Mouse (Mus musculus): ENCODE results near the gene Adssl1.

Gene Adssl1

DNA sequence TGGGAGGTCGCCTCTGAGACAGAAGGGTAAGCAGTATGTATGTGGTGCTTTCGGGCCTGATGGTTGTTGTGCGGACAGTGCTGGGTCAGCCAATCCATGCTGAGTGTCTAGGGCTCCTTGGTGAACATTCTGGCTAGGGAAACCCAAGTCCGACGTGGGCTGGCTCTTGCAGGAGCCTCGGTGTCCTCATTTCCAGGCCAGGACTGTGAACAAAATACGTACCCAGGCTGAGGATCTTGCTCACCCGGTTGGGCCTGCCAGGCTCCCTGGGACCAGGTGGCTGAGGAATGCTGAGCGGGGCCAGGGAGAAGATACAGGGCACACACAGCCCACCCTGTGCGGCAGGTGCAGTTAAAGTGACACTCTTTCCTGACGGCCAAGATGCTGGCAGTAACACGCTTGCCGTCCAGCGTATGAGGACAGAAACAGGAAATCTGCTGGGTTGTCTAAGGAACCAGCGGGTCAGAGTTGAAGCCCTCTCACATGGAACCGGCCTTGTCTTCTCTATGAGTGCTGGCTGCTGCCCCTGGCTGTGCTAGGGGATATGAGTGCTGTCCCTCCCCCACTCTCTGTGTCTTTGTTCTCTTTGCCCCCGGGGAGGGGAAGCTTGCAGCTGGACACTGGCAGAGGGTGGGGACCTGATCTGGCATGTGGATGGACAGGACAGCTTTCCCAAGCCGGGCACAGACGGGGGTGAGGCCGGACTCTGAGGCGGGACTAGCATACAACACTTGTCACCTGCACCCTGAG, 26.7 kb upstream of the Adssl1 start:
- intact Hi-C loops (cut with DNase I) = no loop called here

DNA sequence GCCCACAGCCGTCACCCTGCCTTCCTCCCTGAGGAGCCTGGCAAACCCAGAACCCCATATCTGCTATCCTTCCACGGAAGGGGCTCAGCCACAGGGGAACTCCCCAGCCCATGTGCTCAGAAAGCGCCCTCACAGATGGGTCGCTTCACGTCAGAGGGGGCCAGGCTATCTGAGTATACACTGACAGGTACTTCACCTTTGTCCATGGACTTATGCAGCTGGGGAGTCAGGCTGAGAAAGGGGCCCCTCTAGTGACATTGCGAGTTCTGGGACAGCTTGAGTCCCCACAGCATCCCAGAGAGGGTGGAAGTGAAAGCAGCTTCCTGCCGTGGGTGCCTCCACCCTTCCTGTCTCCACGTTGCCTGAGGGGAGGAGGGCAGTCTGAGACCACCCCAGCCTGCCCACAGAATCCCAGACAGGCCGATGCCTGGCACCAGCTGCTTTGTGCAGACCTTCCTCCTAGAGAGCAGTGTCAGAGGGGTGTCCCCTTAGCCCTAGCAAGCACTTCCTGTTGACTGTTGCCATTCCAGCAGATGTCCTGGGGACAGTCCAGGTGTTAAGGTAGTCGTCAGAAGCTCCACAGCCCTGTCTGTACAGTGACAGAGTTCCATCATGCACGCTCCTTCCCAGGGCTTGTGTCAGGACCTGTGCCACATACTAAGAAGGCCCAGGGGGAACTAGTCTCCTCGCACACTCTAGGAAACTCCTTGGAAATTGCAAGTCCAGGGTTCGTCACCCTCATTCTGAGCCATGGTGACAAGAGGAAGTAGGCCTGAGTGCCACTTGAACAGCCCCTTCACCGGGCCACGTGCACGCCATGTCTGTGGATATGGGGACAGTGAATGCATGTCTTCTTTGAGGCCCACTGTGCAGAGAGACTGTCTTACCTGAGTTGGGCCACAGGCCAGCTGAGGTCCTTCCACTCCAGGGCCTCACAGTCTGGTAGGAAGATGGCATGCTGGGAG, 25.6 kb upstream of the Adssl1 start:
- intact Hi-C loops (cut with DNase I) = no loop called here

DNA sequence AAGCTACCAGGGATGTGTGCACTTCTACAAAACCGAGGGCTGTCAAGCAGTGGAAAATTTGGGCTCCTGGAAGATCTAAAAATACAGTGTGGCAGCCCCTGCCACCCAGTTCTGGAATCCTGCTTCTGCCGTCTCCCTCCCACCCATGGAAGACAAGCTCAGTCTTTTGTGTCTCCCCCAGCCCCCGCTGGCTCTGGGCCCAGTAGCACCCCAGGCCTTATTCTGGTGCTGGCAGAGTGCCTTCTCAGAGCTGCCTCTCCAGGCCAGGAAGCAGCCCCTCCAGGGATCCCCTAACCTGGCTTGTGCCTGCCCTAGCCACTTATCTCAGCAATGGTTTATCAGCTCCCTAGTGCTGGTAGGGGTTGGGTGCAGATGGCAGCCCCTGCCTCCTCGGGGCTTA, 24.9 kb upstream of the Adssl1 start:
- intact Hi-C loops (cut with DNase I) = no loop called here

DNA sequence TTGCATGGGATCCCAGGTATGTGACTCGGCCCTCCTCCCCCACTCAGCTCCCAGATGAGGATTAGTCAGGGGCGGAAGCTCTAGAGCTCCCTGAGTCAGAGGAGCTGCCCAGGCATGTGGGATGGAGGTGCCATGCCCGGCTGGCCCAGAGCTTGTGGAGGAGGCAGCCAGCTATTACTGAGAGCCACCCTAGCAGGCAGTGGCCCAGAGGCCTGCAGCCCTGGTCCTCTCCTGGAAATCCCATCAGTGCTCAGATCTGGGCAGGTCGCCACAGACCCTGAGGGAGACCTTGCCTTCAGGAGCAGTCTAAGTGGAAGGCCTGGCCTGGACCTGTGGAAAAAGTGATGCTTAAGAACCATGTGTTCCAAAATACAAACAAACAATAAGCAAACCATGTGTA, 24.2 kb upstream of the Adssl1 start:
- intact Hi-C loops (cut with DNase I) = no loop called here

DNA sequence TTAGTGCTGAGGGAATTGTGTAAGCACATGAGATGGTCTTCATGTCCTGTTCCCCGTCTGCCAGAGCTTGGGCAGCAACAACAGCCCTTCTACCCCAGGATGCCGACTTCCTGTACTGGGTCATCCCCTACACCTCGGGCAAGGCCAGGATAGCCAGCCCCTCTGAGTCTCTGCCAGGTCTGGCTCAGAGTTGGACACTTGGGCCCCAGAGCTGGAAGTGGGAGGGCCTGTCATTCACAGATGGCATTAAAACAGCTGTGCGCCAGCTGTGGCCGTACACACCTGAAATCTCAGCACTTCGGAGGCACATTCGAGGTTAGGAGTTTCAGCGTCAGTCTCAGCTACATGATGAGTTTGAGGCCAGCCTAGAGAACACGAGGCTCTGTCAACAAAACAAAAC, 23.4 kb upstream of the Adssl1 start:
- intact Hi-C loops (cut with DNase I) = no loop called here

DNA sequence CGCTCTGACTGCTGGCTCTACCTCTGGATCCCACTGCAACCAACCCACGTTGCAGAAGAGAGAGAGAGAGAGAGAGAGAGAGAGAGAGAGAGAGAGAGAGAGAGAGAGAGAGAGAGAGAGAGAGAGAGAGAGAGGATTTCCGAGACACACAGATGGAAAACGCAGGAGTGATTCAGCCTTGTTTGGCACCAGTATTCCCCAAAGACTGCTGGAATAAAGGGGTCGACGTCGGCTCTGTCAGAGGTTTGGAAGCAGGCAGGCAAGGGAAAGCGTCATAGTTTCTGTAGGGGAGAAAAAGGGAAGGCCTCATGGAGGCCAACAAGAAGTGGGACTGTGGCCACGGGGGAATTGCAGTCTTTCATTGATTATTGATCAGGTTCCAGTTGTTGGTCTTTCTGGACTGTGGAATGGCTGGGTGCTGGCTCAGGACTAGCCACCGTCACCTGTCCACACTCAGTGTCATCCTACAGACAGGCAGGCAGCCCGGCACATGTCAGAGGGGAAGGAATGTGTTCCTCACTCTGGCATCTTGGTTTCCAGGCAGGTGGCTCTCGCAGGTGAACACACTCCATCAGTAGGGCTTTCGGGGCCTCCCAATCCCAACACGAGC, 22.8 kb upstream of the Adssl1 start:
- intact Hi-C loops (cut with DNase I) = no loop called here

DNA sequence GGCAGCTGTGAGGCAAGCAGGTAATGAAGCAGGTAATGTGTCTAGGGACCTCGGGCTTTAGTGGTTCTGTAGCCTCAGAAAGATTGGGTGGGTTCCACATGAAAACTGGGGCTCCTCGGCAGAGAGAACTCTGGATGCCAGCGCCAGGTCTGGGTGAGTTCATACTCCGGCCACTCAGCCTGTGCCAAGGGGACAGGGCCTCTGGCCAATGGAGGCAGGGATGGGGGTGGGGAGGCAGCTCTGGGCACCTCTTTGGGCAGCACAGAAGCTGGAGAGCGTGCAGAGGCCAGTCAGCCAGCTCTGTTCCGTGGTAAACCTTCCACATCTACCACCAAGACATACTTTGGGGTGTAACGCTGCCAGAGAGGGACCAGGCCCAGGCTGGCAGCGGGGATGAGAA, 22.2 kb upstream of the Adssl1 start:
- intact Hi-C loops (cut with DNase I) = no loop called here

DNA sequence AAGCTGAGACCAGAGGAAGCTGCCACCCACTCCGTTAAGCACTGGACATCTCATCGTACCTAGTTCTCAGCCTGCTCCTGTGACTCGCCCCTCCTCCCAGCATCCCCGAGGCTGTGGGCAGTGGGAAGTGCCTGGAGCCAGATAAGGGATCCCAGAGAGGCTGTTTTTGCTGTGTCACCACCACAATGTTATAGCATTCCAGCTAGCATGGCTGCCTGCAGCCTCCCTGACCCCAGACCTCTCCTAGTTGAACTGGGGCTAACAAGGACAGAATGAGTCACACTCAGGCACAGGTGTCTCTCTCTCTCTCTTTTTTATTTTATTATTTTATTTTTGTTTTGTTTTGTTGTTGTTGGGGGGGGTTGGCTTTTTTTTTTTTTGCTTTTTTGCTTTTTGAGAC, 20.6 kb upstream of the Adssl1 start:
- intact Hi-C loops (cut with DNase I) = no loop called here

DNA sequence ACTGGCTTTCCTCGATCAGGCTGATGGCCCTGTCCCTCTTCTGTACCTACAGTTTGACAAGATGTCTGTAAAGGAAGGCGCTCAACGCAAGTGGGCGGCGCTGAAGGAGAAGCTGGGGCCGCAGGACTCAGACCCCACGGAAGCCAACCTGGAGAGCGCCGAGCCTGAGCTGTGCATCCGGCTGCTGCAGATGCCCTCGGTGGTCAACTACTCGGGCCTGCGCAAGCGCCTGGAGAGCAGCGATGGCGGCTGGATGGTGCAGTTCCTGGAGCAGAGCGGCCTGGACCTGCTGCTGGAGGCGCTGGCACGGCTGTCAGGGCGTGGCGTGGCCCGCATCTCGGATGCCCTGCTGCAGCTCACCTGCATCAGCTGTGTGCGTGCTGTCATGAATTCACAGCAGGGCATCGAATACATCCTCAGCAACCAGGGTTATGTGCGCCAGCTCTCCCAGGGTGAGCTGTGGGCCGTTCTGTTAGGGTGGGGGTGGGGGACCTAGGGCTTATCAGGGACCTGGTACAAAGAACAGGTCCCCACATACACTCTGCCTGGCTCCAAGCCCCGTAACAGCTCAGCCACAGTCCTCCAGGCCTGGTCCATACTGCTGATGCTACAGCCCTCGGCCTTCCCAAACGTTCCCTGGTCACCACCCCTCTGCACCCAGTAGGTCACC, 19.8 kb upstream of the Adssl1 start:
- intact Hi-C loops (cut with DNase I) = no loop called here

DNA sequence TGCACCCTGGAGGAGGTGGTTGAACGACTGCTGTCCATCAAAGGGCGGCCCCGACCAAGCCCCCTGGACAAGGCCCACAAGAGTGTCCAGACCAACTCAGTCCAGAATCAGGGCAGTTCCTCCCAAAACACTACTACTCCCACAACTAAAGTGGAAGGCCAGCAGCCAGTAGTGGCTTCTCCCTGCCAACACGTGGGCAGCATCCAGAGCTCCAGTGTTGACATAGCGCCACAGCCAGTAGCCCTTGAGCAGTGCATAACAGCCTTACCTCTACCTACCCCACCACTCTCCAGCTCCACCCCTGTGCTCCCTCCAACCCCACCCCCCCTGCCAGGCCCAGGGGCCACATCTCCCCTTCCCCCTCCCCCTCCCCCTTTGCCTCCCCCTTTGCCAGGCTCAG, 15.8 kb upstream of the Adssl1 start:
- intact Hi-C loops (cut with DNase I) = no loop called here

DNA sequence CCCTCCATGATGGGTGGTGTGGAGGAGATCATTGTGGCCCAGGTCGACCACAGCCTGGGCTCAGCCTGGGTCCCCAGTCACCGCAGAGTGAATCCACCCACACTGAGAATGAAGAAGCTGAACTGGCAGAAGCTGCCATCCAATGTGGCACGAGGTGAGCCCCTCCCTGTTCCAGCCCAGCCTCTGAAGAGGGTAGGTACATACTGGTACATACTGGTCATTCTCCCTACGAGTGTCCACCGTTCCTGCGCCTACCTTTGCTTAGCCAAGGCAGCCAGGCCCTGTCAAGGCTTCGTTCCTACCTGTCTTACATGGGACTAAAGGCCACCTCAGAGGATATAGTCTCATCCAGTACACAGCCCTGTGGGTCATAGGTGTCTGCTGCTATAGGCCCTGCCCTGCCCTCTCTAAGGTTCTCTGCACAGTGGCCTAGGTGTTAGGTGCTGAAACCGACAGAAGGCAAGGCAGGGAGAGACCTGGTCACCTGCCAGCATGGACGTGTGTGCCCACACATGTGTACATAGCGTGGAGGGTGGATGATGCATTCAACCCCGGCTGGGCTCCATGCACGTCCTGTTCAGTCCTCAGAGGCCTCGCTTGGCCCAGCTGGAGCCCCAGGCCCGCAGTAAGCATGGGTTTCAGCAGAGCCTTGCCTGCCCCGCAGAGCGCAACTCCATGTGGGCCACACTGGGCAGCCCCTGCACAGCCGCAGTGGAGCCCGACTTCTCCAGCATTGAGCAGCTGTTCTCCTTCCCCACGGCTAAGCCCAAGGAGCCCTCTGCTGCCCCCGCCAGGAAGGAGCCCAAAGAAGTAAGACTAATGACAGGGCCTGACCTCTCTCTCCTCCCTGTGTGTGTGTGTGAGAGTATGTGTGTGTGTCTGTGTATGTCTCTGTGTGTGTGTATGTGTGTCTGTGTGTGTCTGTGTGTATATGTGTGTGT, 14.9 kb upstream of the Adssl1 start:
- intact Hi-C loops (cut with DNase I) = loop anchor here (1.0 kb wide), 1 partner anchor 53 kb away; no protein-coding TSS in a partner anchor

DNA sequence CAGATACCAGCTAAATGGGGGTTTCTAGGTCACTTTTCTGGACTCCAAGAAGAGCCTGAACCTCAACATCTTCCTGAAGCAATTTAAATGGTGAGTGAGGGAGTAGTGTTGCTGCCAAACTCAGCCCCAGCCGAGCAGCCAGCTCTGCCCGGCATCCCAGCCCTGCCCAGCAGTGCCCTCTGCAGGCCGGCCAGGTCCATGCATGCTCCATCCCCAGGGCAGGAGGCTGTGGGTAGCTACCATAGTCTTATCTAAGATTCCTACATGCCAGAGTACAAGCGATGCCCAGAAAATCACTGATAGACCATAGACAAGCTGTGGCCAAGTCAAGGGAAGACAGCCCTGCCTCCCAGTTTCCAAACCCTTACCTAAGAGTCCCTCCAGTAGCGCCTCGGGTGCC, 14.1 kb upstream of the Adssl1 start:
- intact Hi-C loops (cut with DNase I) = loop anchor here (1.0 kb wide), 1 partner anchor 53 kb away; no protein-coding TSS in a partner anchor

DNA sequence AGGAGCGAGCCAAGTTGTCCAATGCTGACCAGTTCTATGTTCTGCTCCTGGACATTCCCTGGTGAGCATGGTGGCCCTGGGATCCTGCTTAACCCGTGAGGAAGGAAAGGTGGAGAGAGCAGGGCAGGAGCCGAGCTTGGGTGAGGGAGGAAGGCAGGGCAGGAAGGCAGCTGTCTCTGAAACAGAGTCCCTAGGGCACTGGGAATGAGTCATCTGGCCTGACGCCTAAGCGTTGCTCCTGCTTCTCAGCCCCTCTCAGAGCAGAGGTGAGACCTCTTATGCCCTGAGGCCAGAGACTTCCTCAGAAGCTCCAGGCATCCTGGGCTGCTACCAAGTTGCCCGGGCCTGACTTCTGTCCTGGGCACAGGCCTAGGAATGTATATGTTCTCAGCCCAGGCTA, 12.8 kb upstream of the Adssl1 start:
- intact Hi-C loops (cut with DNase I) = no loop called here

DNA sequence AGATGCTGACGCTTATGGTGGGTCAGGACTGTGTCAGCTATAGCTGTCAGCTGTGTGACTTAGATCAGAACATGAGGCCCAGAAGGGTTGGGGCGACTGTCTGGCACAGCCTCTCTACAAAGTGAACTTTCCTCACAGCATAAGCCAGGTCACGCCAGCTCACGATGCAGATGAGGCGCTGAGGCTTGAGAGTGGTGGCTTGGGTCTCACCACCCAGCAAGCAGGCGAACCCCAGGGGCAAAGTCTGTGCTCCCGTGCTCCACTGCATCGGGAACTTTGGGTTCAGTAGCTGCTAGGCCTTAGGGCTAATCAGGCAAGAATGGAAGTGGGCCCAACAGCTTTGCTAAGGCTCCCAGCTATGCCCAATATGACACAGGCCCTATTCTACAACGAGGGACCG, 10.8 kb upstream of the Adssl1 start:
- intact Hi-C loops (cut with DNase I) = no loop called here

DNA sequence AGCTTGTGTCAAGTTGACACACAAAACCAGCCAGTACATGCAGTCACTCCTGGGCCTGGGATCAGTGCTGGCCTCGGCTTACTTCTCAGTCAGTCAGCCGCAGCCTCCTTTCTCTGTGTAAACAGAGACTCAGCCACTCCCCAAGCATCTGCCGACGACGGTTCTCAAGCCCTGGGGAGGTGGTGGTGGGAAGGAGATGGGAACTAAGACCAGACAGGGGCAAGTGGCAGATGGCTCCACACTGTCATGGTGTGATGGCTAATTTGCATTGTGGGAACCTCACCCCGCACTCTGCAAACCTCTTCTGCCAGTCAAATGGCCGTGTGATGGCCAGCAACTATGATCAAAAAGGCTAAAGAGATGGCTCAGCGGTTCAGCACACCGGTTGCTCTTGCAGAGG, 3.2 kb upstream of the Adssl1 start:
- intact Hi-C loops (cut with DNase I) = no loop called here

DNA sequence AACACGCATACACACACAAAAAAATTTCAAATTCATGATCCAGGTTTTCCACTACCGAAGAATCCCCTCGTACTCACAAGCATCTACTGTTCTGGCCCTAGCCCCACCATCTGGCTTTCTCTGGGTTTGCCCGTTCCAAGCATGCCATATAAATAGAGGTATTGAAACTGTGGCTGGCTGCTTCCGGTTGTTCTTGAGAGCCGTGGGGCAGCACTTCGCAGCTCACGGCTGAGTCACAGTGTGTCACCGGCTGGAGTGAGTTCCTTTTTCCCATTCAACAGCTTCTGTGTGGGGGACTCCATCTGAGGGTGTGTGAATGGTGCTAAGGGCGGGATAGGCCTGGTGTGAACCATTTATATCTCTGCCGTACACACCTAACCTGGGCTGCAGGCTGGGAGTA, 2.7 kb upstream of the Adssl1 start:
- intact Hi-C loops (cut with DNase I) = no loop called here

DNA sequence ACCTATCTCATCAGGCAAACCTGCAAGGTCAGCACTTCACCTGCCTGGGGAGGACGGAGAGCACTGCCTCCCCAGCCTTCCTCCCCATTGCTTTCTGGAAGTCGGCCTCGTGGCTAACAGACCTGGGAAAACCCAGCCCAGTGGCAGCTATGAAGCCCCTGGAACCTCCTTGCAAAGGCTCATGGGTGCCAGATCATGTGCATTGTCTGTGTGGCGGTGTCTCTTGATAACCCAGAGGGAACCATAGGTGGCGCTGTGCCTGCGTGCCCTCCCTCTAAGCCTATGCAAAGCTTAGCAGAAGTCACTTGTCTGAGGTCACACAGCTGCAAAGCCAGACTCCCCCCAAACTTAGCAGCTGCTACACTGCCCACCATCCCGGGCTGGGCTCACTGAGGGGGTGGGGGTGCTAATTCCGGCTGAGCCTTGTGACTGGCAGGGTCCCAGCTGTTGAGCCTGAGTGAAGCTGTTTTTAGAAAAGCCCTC, 1.9 kb upstream of the Adssl1 start:
- intact Hi-C loops (cut with DNase I) = no loop called here

DNA sequence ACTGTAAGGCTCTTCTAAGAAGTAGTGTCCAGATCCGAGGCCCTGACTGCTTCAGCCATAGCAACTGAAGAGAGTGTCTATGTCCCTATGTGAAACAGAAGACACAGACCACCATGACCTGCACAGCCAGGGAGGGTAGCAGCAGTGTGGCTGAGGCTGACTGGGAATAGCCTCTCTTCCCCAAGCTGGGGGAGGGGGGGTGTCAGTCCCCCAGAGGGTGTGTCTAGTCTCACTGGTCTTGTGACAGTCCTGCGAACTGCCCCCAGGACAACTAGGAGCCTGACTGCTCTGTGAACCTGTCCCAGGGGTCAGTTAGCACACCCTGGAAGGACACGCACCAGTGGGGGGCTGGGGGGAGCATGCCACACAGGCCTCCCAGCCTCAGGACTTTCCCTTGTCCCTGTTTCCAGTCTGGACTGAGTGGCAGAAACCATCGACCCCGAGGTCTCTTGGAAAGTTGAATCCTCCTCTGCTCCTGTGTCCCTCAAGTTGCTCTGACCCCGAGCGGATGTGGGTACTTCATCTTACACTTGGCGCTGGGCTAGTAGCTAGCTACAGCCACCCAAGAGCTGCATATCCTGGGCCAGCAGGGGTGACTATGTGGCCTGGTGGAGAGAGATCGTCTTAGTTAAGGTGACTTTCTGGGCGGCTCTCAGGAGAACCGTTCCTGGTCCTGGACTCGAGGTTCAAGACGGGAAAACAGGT, 712 bp upstream of the Adssl1 start:
- intact Hi-C loops (cut with DNase I) = no loop called here

DNA sequence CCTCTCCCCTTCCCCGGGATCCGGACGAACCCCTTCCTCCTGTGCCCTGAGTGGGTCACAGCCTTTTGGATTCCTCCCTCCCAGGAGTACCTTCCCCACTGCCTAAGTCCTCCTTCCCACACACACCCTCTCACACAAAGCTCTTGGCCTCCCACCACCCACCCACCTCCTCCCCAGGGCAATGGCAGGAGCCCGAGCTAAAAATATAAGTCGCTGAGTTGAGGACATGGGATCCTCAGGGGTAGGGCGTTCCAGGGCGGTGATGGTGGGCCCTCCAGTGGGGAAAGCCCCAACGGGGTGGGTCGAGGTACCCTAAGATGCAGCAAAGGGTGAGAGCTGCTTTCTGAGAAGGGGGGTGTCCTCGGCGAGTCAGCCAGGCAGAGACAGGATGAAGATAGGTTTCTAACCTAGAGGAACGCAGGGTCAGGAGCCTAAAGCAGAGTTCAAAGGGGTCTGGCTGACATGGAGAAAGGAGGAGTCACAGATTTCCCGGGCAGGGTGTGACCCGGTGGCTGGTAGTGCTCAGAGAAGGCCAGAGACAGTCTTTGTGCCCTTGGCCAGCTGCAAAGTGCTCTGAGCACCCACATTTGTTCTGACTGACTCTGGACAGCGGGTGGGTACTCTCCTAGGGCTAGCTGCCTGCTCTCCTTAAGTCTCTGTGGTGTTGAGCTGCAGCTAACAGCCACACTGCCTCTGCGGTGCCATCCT, 663 bp downstream of the Adssl1 start:
- intact Hi-C loops (cut with DNase I) = loop anchor here (5.0 kb wide), 1 partner anchor 68 kb away; no protein-coding TSS in a partner anchor

Measured in adrenal gland (tissue).